Mouse (Mus musculus) lung, postnatal 0 days (tissue): ENCODE results near the gene Gm11020. TPM values are rescaled to one million over a fixed set of nuclear protein-coding genes. Genes with fewer than 3 reads are reported as not detected.
"Not testable (repeated sequence)": the region's sequence is repeated elsewhere in the genome, so short reads cannot be mapped to it uniquely, and the experiment has no call there.

Experiments
- ATAC-seq: fragments of 200-750 bp; cut with Nextera tagmentation; 2 replicates; pipeline ENCODE4 v1.8.0; 2017; ENCODE audit warnings: moderate library complexity
- DNase-seq: peaks from one replicate; pipeline ENCODE4 v3.0.0-alpha.2; 2016; ENCODE audit warnings: low spot score
- H3K27ac ChIP-seq: fragments of 300-500 bp; sonication (generic); 2 replicates; pipeline ENCODE4 v1.5.1; 2014; ENCODE audit warnings: antibody characterized with exemption, mild to moderate bottlenecking, low read length, mixed read lengths
- H3K27me3 ChIP-seq: fragments of 300-500 bp; sonication (generic); replicated peaks from 2 replicates; pipeline ENCODE4 v1.6.1; 2014; ENCODE audit warnings: low read length, mixed read lengths; ENCODE audit not compliant: insufficient read depth
- H3K36me3 ChIP-seq: fragments of 300-500 bp; sonication (generic); 2 replicates; pipeline ENCODE4 v1.6.1; 2014; ENCODE audit warnings: low read length, mixed read lengths; ENCODE audit not compliant: insufficient read depth
- H3K4me1 ChIP-seq: fragments of 300-500 bp; sonication (generic); 2 replicates; pipeline ENCODE4 v1.6.1; 2014; ENCODE audit warnings: antibody characterized with exemption, low read depth, low read length, mixed read lengths; ENCODE audit not compliant: insufficient read depth
- H3K4me2 ChIP-seq: fragments of 300-500 bp; sonication (generic); replicated peaks from 2 replicates; pipeline ENCODE4 v1.6.1; 2014; ENCODE audit warnings: low read depth, mild to moderate bottlenecking, low read length, moderate library complexity, mixed read lengths
- H3K4me3 ChIP-seq: fragments of 300-500 bp; sonication (generic); 2 replicates; pipeline ENCODE4 v1.5.1; 2014; ENCODE audit warnings: low read depth, low read length
- H3K9ac ChIP-seq: fragments of 300-500 bp; sonication (generic); replicated peaks from 2 replicates; pipeline ENCODE4 v1.6.1; 2014; ENCODE audit warnings: low read depth, mild to moderate bottlenecking
- H3K9me3 ChIP-seq: fragments of 300-500 bp; sonication (generic); 2 replicates; pipeline ENCODE4 v1.6.1; 2016; ENCODE audit warnings: low read length, mixed read lengths
- CTCF ChIP-seq: IDR thresholded peaks from 2 replicates; pipeline ENCODE4 v1.5.1; 2016; ENCODE audit warnings: antibody characterized with exemption, mild to moderate bottlenecking
- EP300 ChIP-seq: IDR thresholded peaks from 2 replicates; pipeline ENCODE4 v1.6.1; 2016; ENCODE audit warnings: antibody characterized with exemption, mild to moderate bottlenecking, control low read depth
- WGBS: fragments of 180-500 bp; shearing (Covaris S2); extraction: QIAGEN DNeasy Blood & Tissue Kit; methylation state at CpG from one replicate; pipeline ENCODE4 v1.1.7; 2014; 5-methylcytosine and 5-hydroxymethylcytosine counted together
- polyA plus RNA-seq: library from polyadenylated mRNA; unstranded; fragments of >200 nt; fragmentation: Nextera tagmentation; extraction: Ambion mirVana; gene quantifications from 2 replicates; pipeline ENCODE4 v1.2.1, GENCODE M21; 2015

Gene Gm11020
- polyA plus RNA-seq, 1 experiment from 2014 or later = not detected

GRCm38 (mm10) chr8:104313311-104313710 is 8.1 kb upstream of the Gm11020 start:
- no peak overlapping the region for H3K4me2 ChIP-seq
- 60% methylated on average over 4 of the region's 4 CpGs for WGBS
- H3K27ac ChIP-seq = no peak overlapping the region
- H3K4me1 ChIP-seq = no peaks in the 10 kb centered on the region
- H3K36me3 ChIP-seq = no peaks in the 10 kb centered on the region
- no peaks in the 10 kb centered on the region for H3K9me3 ChIP-seq
- ATAC-seq (peak; percentile 26; the same call in 1 of the 2 replicates), DNase-seq (peak; percentile 17)
- no peaks in the 10 kb centered on the region for H3K27me3 ChIP-seq
- TF ChIP-seq EP300 (no peak), CTCF (peak; percentile 61)
- no peak overlapping the region for H3K4me3 ChIP-seq
- H3K9ac ChIP-seq = no peak overlapping the region

- DNase-seq, H3K4me1 ChIP-seq, H3K27me3 ChIP-seq, H3K4me3 ChIP-seq, ATAC-seq, H3K27ac ChIP-seq, H3K9ac ChIP-seq, H3K36me3 ChIP-seq, H3K9me3 ChIP-seq, H3K4me2 ChIP-seq: not testable (repeated sequence)
- WGBS = 87% methylated on average over 12 of the region's 12 CpGs
Measured at GRCm38 (mm10) chr8:104321930-104322329, 563 bp downstream of the Gm11020 start, which contains the start of gene Cmtm2b. Cmtm2b (plus strand) TSS chr8:104322230.

- no peak for DNase-seq
- Histone ChIP-seq H3K4me3 (no peak overlapping the region), H3K27ac (no peak overlapping the region), H3K36me3 (no peaks in the 10 kb centered on the region), H3K9ac (no peak overlapping the region), H3K4me1 (no peaks in the 10 kb centered on the region), H3K4me2 (no peak overlapping the region), H3K9me3 (no peaks in the 10 kb centered on the region), H3K27me3 (no peaks in the 10 kb centered on the region)
- 68% methylated on average over 5 of the region's 5 CpGs for WGBS
- TF ChIP-seq CTCF (peak; percentile 23), EP300 (no peak)
- ATAC-seq = no peak
Measured at GRCm38 (mm10) chr8:104332665-104333631, 11.6 kb downstream of the Gm11020 start.

GRCm38 (mm10) chr8:104333786-104334185 is 12.4 kb downstream of the Gm11020 start:
- ATAC-seq (peak; percentile 48; the same call in 1 of the 2 replicates), DNase-seq (peak; percentile 17)
- H3K4me1 ChIP-seq = no peaks in the 10 kb centered on the region
- TF ChIP-seq CTCF = no peak
- no peak for TF ChIP-seq EP300
- no peak overlapping the region for H3K9ac ChIP-seq
- H3K27me3 ChIP-seq = no peaks in the 10 kb centered on the region
- no peaks in the 10 kb centered on the region for H3K36me3 ChIP-seq
- H3K4me3 ChIP-seq = no peak overlapping the region
- no peak overlapping the region for H3K4me2 ChIP-seq
- WGBS = 46% methylated on average over 5 of the region's 5 CpGs
- H3K27ac ChIP-seq = no peak overlapping the region
- H3K9me3 ChIP-seq = no peaks in the 10 kb centered on the region

DNA sequence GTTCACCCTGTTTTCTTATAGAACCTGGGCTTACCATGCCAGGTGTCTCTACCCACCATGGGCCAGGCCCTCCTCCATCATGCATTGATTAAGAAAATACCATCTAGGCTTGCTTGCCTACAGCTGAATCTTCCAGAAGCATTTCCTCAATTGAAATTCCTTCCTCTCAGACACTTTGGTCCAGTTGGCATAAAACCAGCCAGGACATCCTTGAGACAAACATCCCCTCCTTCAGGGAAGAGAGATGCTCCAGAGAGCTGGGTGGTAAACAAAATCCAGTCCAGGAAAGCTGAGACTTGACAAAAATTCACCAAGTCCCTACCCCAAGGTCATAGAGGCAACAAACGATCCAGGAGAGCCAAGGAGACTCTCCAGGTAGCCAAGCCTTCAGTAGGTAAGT is 12.8 kb downstream of the Gm11020 start:
- Histone ChIP-seq H3K36me3 (no peaks in the 10 kb centered on the region), H3K27ac (no peak overlapping the region), H3K4me2 (no peak overlapping the region), H3K27me3 (no peaks in the 10 kb centered on the region), H3K9ac (no peak overlapping the region), H3K4me3 (no peak overlapping the region), H3K4me1 (no peaks in the 10 kb centered on the region), H3K9me3 (no peaks in the 10 kb centered on the region)
- TF ChIP-seq EP300 (peak; percentile 11; the same call in 1 of the 2 replicates), CTCF (no peak)
- ATAC-seq (peak; percentile 19; the same call in 1 of the 2 replicates), DNase-seq (no peak)
- 48% methylated on average over 1 of the region's 1 CpGs for WGBS

- no peaks in the 10 kb centered on the region for H3K36me3 ChIP-seq
- no peak for DNase-seq
- H3K27me3 ChIP-seq = no peaks in the 10 kb centered on the region
- TF ChIP-seq CTCF = no peak
- no peak for TF ChIP-seq EP300
- no peaks in the 10 kb centered on the region for H3K9me3 ChIP-seq
- 84% methylated on average over 1 of the region's 1 CpGs for WGBS
- ATAC-seq = no peak
- H3K4me1 ChIP-seq = 0 out of 2 replicates have a peak, but pooled peaks cover 2% of the 10 kb centered on the region
- H3K9ac ChIP-seq = no peak overlapping the region
- no peak overlapping the region for H3K4me2 ChIP-seq
- H3K4me3 ChIP-seq = no peak overlapping the region
- no peak overlapping the region for H3K27ac ChIP-seq
Measured at GRCm38 (mm10) chr8:104336806-104337205, 15.4 kb downstream of the Gm11020 start.
